Mouse (Mus musculus): Measurements from ENCODE around the gene Aldh1a1. TPM values are rescaled to one million over a fixed set of nuclear protein-coding genes. Genes with fewer than 3 reads are reported as not detected.
"Not testable (repeated sequence)": the region's sequence is repeated elsewhere in the genome, so short reads cannot be mapped to it uniquely, and the experiment has no call there.

Aldh1a1 gene
- polyA plus RNA-seq, 1 experiment: 19.1 TPM

GRCm38 (mm10) chr19:20567039-20567438, 74.5 kb downstream of the Aldh1a1 start:
- H3K4me3 ChIP-seq (ENCODE audit: insufficient read depth, low read depth, low read length): no peak overlapping the region
- H3K4me1 ChIP-seq (ENCODE audit: control insufficient read depth, insufficient read depth, insufficient read length, low read length): peaks cover 2% of the 10 kb centered on the region; the same call in 1 of the 2 replicates
- no peak overlapping the region for H3K27ac ChIP-seq (replicated peaks; ENCODE audit: low read depth, low read length)

GRCm38 (mm10) chr19:20576984-20577383, 84.5 kb downstream of the Aldh1a1 start:
- H3K4me1 ChIP-seq (ENCODE audit: control insufficient read depth, insufficient read depth, insufficient read length, low read length): no peaks in the 10 kb centered on the region
- no peak overlapping the region for H3K27ac ChIP-seq (replicated peaks; ENCODE audit: low read depth, low read length)
- H3K4me3 ChIP-seq (ENCODE audit: insufficient read depth, low read depth, low read length): no peak overlapping the region

GRCm38 (mm10) chr19:20577429-20577828, 84.9 kb downstream of the Aldh1a1 start:
- Histone ChIP-seq H3K4me3 (ENCODE audit: insufficient read depth, low read depth, low read length) (no peak overlapping the region), H3K4me1 (ENCODE audit: control insufficient read depth, insufficient read depth, insufficient read length, low read length) (no peaks in the 10 kb centered on the region), H3K27ac (replicated peaks; ENCODE audit: low read depth, low read length) (no peak overlapping the region)

DNA sequence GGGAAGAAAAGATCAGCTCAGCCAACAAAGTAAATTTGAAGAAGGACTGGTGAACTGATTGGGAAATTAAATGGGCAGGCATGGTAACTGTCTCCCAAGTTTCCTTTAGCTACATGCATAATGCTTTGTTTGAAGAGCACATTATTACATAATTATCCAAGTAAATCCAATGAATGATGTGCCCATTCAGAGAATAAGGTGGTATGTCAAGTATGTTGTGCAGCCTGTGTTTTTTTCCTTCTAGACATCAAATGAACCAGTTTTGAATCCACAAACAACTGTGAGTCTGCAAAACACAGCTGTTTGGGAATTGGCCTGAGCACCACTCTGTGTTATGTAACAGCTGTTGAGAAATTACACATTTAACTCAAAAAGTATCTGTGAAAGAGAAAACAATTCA, 107.4 kb downstream of the Aldh1a1 start:
- no peak overlapping the region for H3K27ac ChIP-seq (replicated peaks; ENCODE audit: low read depth, low read length)
- no peaks in the 10 kb centered on the region for H3K4me1 ChIP-seq (ENCODE audit: control insufficient read depth, insufficient read depth, insufficient read length, low read length)
- no peak overlapping the region for H3K4me3 ChIP-seq (ENCODE audit: insufficient read depth, low read depth, low read length)

- Histone ChIP-seq H3K4me3 (ENCODE audit: insufficient read depth, low read depth, low read length) (no peak overlapping the region), H3K27ac (replicated peaks; ENCODE audit: low read depth, low read length) (no peak overlapping the region), H3K4me1 (ENCODE audit: control insufficient read depth, insufficient read depth, insufficient read length, low read length) (no peaks in the 10 kb centered on the region)
Measured at GRCm38 (mm10) chr19:20601739-20602138, 109.2 kb downstream of the Aldh1a1 start.

GRCm38 (mm10) chr19:20603212-20603611, 110.7 kb downstream of the Aldh1a1 start:
- H3K4me3 ChIP-seq (ENCODE audit: insufficient read depth, low read depth, low read length): no peak overlapping the region

DNA sequence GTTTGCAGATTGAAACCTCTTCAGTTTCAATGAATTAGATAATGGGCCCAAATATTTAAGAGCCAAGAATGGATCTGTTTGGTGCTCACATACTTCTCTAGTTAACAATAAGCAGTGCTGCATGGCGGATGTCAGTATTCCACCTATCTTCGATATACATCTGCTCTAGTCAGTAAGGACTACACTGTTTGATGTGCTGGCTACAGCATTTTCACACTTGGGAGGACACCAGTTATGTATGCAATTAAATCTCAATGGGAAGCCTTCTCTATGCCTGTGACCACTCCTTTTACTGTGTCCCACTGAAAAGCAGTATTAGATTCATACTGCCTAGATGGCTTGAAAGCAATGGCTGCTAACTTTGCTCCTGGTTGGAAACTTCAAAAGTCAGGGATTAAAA, 111.4 kb downstream of the Aldh1a1 start:
- Histone ChIP-seq H3K27ac (replicated peaks; ENCODE audit: low read depth, low read length) (no peak overlapping the region), H3K4me3 (ENCODE audit: insufficient read depth, low read depth, low read length) (no peak overlapping the region), H3K4me1 (ENCODE audit: control insufficient read depth, insufficient read depth, insufficient read length, low read length) (no peaks in the 10 kb centered on the region)

More at GRCm38 (mm10) chr19:20603212-20603611, 110.7 kb downstream of the Aldh1a1 start:
- Histone ChIP-seq H3K4me1 (ENCODE audit: control insufficient read depth, insufficient read depth, insufficient read length, low read length) (no peaks in the 10 kb centered on the region), H3K27ac (replicated peaks; ENCODE audit: low read depth, low read length) (no peak overlapping the region)

- H3K27ac ChIP-seq (replicated peaks; ENCODE audit: low read depth, low read length): no peak overlapping the region
- H3K4me1 ChIP-seq (ENCODE audit: control insufficient read depth, insufficient read depth, insufficient read length, low read length): no peaks in the 10 kb centered on the region
- no peak overlapping the region for H3K4me3 ChIP-seq (ENCODE audit: insufficient read depth, low read depth, low read length)
Measured at GRCm38 (mm10) chr19:20614252-20614930, 121.9 kb downstream of the Aldh1a1 start.

DNA sequence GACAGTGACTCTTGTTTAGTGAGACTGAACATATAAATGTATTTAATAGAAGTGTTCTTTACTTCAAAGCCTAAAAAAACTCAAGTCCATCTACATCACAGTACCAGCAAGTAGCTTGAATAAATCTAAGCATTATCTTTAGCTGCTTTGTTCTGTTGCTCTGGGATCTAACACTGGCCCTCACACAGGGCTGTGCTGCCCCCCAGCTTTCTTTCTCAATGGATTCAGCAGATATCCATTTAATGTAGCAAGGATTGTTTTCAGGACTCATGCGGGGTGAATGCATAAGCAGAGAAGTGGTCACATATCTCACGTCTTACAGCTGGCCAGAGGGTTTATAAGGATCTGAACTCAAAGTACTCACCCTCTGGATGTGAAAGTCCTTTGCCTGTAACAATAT, 129.9 kb downstream of the Aldh1a1 start:
- H3K27ac ChIP-seq (replicated peaks; ENCODE audit: low read depth, low read length): no peak overlapping the region
- no peak overlapping the region for H3K4me3 ChIP-seq (ENCODE audit: insufficient read depth, low read depth, low read length)
- H3K4me1 ChIP-seq (ENCODE audit: control insufficient read depth, insufficient read depth, insufficient read length, low read length): no peaks in the 10 kb centered on the region

- Histone ChIP-seq H3K4me1 (ENCODE audit: control insufficient read depth, insufficient read depth, insufficient read length, low read length) (no peaks in the 10 kb centered on the region), H3K27ac (replicated peaks; ENCODE audit: low read depth, low read length) (no peak overlapping the region), H3K4me3 (ENCODE audit: insufficient read depth, low read depth, low read length) (no peak overlapping the region)
Measured at GRCm38 (mm10) chr19:20623416-20623815, 130.9 kb downstream of the Aldh1a1 start.

DNA sequence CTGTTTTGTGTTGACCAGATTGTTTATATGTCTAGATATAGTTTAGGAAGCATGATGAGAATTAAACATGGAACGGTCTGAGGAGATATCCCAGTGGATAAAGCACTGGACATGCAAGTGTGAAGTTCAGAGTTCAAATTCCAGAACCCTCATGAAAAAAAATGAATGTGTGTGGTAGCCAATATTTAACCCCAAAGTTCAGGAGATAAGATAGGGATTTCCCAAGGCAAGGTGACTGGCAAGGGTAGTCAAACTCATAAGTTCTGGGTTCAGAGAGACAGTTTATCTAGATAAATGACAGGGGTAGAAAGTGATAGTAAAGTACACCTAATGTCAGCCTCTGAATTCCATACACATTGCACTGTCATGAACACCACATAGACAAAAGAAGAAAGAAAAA, 138.5 kb downstream of the Aldh1a1 start:
- no peak overlapping the region for H3K27ac ChIP-seq (replicated peaks; ENCODE audit: low read depth, low read length)
- H3K4me1 ChIP-seq (ENCODE audit: control insufficient read depth, insufficient read depth, insufficient read length, low read length): no peaks in the 10 kb centered on the region
- no peak overlapping the region for H3K4me3 ChIP-seq (ENCODE audit: insufficient read depth, low read depth, low read length)

DNA sequence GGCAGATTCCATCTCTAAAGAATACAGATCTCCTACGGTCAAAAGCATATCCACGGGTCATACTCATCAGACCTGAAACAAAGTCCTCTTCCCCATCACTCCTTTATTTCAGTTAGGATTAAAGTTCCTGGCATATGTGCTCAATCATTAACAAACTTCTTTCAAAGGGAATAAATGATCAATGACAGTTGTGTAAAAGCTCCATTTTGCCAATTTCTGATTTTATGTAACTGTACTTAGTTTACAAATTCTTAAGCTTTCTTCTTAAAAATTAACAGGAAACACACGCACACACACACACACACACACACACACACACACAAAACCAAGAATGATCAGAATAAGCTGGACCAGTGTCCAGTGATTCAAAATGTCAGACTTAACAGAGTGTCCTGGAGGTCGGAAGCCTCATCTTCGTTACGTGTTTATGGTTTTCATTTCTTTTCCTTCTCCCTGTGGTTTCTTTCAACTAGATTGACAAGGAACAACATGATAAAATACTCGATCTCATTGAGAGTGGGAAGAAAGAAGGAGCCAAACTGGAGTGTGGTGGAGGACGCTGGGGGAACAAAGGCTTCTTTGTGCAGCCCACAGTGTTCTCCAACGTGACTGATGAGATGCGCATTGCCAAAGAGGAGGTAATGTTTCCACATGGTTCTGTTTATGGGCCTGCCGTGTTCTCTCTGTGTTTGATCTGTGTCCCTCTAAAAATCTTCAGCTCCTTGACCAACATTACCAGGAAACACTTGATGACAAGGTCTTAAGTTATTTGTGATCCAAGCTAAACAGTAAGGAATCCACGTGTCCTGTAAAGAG, 141.6 kb downstream of the Aldh1a1 start:
- Histone ChIP-seq H3K27ac (replicated peaks; ENCODE audit: low read depth, low read length) (no peak overlapping the region), H3K4me1 (ENCODE audit: control insufficient read depth, insufficient read depth, insufficient read length, low read length) (no peaks in the 10 kb centered on the region), H3K4me3 (ENCODE audit: insufficient read depth, low read depth, low read length) (no peak overlapping the region)

DNA sequence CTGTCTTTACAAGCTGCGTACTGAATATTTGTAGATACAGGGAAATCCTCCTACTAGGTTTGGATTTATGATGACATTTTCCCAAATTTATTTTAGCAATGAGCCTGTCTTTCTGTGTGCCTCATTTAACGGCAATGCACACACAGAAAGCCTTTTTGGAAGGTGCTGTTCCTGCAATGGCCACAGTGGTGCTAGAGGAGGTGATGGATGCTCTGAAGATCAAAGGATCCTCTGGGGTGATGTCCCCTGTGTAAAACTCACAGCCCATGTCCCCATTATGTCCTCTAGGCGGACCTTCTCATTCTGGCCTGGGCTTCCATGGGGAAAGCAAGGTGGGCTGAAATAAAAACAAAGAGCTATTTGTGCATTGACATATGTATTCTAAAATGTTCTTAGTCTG, 151.8 kb downstream of the Aldh1a1 start:
- H3K4me3 ChIP-seq (ENCODE audit: insufficient read depth, low read depth, low read length): no peak overlapping the region
- no peaks in the 10 kb centered on the region for H3K4me1 ChIP-seq (ENCODE audit: control insufficient read depth, insufficient read depth, insufficient read length, low read length)

DNA sequence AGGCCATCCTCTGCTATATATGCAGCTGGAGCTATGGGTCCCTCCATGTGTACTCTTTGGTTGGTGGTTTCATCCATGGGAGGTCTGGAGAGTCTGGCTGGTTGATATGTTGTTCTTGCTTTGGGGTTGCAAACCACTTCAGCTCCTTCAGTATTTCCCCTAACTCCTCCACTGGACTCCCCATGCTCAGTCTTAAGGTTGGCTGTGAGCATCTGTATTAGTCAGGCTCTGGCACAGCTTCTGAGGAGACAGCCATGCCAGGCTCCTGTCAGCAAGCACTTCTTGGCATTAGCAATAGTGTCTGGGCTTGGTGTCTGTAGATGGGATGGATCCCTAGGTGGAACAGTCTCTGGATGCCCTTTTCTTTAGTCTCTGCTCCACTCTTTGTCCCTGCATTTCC, 155.0 kb downstream of the Aldh1a1 start:
- H3K4me1 ChIP-seq (ENCODE audit: control insufficient read depth, insufficient read depth, insufficient read length, low read length); H3K4me3 ChIP-seq (ENCODE audit: insufficient read depth, low read depth, low read length): not testable (repeated sequence)

More for the DNA sequence above, 151.8 kb downstream of the Aldh1a1 start:
- no peak overlapping the region for H3K27ac ChIP-seq (replicated peaks; ENCODE audit: low read depth, low read length)

DNA sequence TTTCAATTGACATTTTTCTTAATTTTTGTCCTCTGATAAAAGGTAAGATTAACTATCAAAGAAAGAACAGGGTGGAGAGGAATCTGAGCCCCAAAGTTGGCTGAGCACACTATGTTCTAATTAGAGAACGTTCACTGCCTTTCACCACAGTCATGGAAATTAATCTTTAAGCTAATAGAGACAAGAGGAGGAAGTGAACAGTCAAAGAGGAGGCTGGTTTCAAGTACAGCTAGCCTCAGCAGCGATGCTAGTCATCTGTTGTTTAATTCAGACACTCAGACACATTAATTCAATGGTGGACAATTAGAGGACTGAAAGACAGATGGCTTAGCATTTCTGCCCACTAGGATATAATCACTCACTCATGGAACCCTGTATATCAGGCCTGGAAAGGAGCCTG, 157.5 kb downstream of the Aldh1a1 start:
- H3K4me3 ChIP-seq (ENCODE audit: insufficient read depth, low read depth, low read length): no peak overlapping the region
- peaks cover 3% of the 10 kb centered on the region; the same call in 1 of the 2 replicates for H3K4me1 ChIP-seq (ENCODE audit: control insufficient read depth, insufficient read depth, insufficient read length, low read length)
- H3K27ac ChIP-seq (replicated peaks; ENCODE audit: low read depth, low read length): no peak overlapping the region

More for the DNA sequence above, 155.0 kb downstream of the Aldh1a1 start:
- not testable (repeated sequence) for H3K27ac ChIP-seq (replicated peaks; ENCODE audit: low read depth, low read length)

Data from brown adipose tissue, adult 24 weeks (tissue).